Mouse (Mus musculus) midbrain, postnatal 0 days (tissue): ENCODE measurements around the gene Acaa1a. TPM values are rescaled to one million over a fixed set of nuclear protein-coding genes. Genes with fewer than 3 reads are reported as not detected.

Source experiments
- ATAC-seq: fragments of 200-750 bp; cut with Nextera tagmentation; 2 replicates; pipeline ENCODE4 v1.8.0; 2017; ENCODE audit warnings: moderate number of reproducible peaks, mild to moderate bottlenecking, moderate TSS enrichment, moderate library complexity; ENCODE audit not compliant: low FRiP score
- DNase-seq: peaks from one replicate; pipeline ENCODE4 v3.0.0-alpha.2; 2015; ENCODE audit warnings: low spot score
- H3K27ac ChIP-seq: fragments of 300-500 bp; sonication (generic); 2 replicates; pipeline ENCODE4 v1.5.1; 2014; ENCODE audit warnings: low read depth, mild to moderate bottlenecking, low read length, mixed read lengths
- H3K27me3 ChIP-seq: fragments of 300-500 bp; sonication (generic); 2 replicates; pipeline ENCODE4 v1.6.1; 2014; ENCODE audit warnings: low read length, control low read depth, mixed read lengths; ENCODE audit not compliant: insufficient read depth
- H3K36me3 ChIP-seq: fragments of 300-500 bp; sonication (generic); 2 replicates; pipeline ENCODE4 v1.6.1; 2014; ENCODE audit warnings: low read length, control low read depth, mixed read lengths; ENCODE audit not compliant: insufficient read depth
- H3K4me1 ChIP-seq: fragments of 300-500 bp; sonication (generic); 2 replicates; pipeline ENCODE4 v1.6.1; 2014; ENCODE audit warnings: mild to moderate bottlenecking, control low read depth, antibody characterized with exemption, low read length, mixed read lengths; ENCODE audit not compliant: insufficient read depth
- H3K4me2 ChIP-seq: fragments of 300-500 bp; sonication (generic); 2 replicates; pipeline ENCODE4 v1.6.1; 2014; ENCODE audit warnings: low read depth, mild to moderate bottlenecking, low read length, mixed read lengths; ENCODE audit not compliant: poor library complexity, severe bottlenecking
- H3K4me3 ChIP-seq: fragments of 300-500 bp; sonication (generic); 2 replicates; pipeline ENCODE4 v1.5.1; 2014; ENCODE audit warnings: low read depth, mild to moderate bottlenecking, low read length, moderate library complexity
- H3K9ac ChIP-seq: fragments of 300-500 bp; sonication (generic); replicated peaks from 2 replicates; pipeline ENCODE4 v1.6.1; 2014; ENCODE audit warnings: mild to moderate bottlenecking, low read length, moderate library complexity, mixed read lengths; ENCODE audit not compliant: poor library complexity, severe bottlenecking
- H3K9me3 ChIP-seq: fragments of 300-500 bp; sonication (generic); 2 replicates; pipeline ENCODE4 v1.6.1; 2016; ENCODE audit warnings: low read length, control low read depth
- CTCF ChIP-seq: IDR thresholded peaks from 2 replicates; pipeline ENCODE4 v1.5.1; 2016; ENCODE audit warnings: antibody characterized with exemption, mild to moderate bottlenecking
- WGBS: fragments of 180-500 bp; shearing (Covaris S2); extraction: QIAGEN DNeasy Blood & Tissue Kit; methylation state at CpG from one replicate; pipeline ENCODE4 v1.1.7; 2014; 5-methylcytosine and 5-hydroxymethylcytosine counted together
- polyA plus RNA-seq: library from polyadenylated mRNA; unstranded; fragments of >200 nt; fragmentation: Nextera tagmentation; extraction: Ambion mirVana; gene quantifications from 2 replicates; pipeline ENCODE4 v1.2.1, GENCODE M21; 2015
- total RNA-seq: library from RNA; depleted of rRNA; stranded (reverse); fragments of >200 nt; gene quantifications from 2 replicates; pipeline ENCODE4 v1.2.3, GENCODE M21; 2014; rRNA removed

Acaa1a gene
- total and polyA plus RNA-seq, 2 experiments from 2014 or later, result 75.5 to 120 TPM

- no peaks in the 10 kb centered on the region for H3K36me3 ChIP-seq
- no peak overlapping the region for H3K27ac ChIP-seq
- ATAC-seq (no peak), DNase-seq (no peak)
- H3K27me3 ChIP-seq, result no peaks in the 10 kb centered on the region
- H3K4me1 ChIP-seq, result no peaks in the 10 kb centered on the region
- H3K9ac ChIP-seq, result no peak overlapping the region
- no peak for TF ChIP-seq CTCF
- H3K4me3 ChIP-seq, result no peak overlapping the region
- WGBS, result 85% methylated on average over 1 of the region's 1 CpGs
- no peaks in the 10 kb centered on the region for H3K9me3 ChIP-seq
- H3K4me2 ChIP-seq, result no peak overlapping the region
Measured at GRCm38 (mm10) chr9:119394808-119395207, 55.3 kb downstream of the Acaa1a start.

Other genes starting within 250 kb of the Acaa1a start
- 12.2 and 17.4 TPM in 2 replicates for gene Plcd1, start 246.2 kb upstream of the Acaa1a start, total RNA-seq
- 10.9 and 11.8 TPM in 2 replicates for gene Plcd1, start 246.2 kb upstream of the Acaa1a start, polyA plus RNA-seq
- gene Dlec1, start 237.2 kb upstream of the Acaa1a start, total RNA-seq, result 2.8 and 3.3 TPM in 2 replicates
- 0.91 and 0.95 TPM in 2 replicates for gene Dlec1, start 237.2 kb upstream of the Acaa1a start, polyA plus RNA-seq
- 2.8 and 2.9 TPM in 2 replicates for gene Acaa1b, start 182.6 kb upstream of the Acaa1a start, total RNA-seq
- gene Acaa1b, start 182.6 kb upstream of the Acaa1a start, polyA plus RNA-seq, result 4.6 and 5.2 TPM in 2 replicates
- gene Gm47289, start 180.5 kb upstream of the Acaa1a start, total RNA-seq, result not detected in 2 replicates
- gene Gm47289, start 180.5 kb upstream of the Acaa1a start, polyA plus RNA-seq, result not detected in 2 replicates
- not detected in 2 replicates for gene Slc22a13, start 130.6 kb upstream of the Acaa1a start, total RNA-seq
- gene Slc22a13, start 130.6 kb upstream of the Acaa1a start, polyA plus RNA-seq, result 0.10 TPM in 1 of 2 replicates, not detected in the other
- gene Oxsr1, start 17.2 kb upstream of the Acaa1a start, total RNA-seq, result 38.5 and 55.7 TPM in 2 replicates
- 10.5 and 10.7 TPM in 2 replicates for gene Oxsr1, start 17.2 kb upstream of the Acaa1a start, polyA plus RNA-seq
- 4.2 and 5.9 TPM in 2 replicates for gene Myd88, start 1.7 kb downstream of the Acaa1a start, total RNA-seq
- gene Myd88, start 1.7 kb downstream of the Acaa1a start, polyA plus RNA-seq, result 4.7 and 5.6 TPM in 2 replicates
- 2.6 and 3.2 TPM in 2 replicates for gene Xylb, start 17.7 kb downstream of the Acaa1a start, total RNA-seq
- 3.9 and 4.3 TPM in 2 replicates for gene Xylb, start 17.7 kb downstream of the Acaa1a start, polyA plus RNA-seq
- gene Slc22a14, start 25.9 kb downstream of the Acaa1a start, total RNA-seq, result not detected in 2 replicates
- 0.15 TPM in 1 of 2 replicates, not detected in the other for gene Slc22a14, start 25.9 kb downstream of the Acaa1a start, polyA plus RNA-seq
- gene Acvr2b, start 62.4 kb downstream of the Acaa1a start, total RNA-seq, result 35.6 and 39.7 TPM in 2 replicates
- 29.5 and 32.1 TPM in 2 replicates for gene Acvr2b, start 62.4 kb downstream of the Acaa1a start, polyA plus RNA-seq
- 26.0 and 29.2 TPM in 2 replicates for gene Exog, start 105.3 kb downstream of the Acaa1a start, total RNA-seq
- gene Exog, start 105.3 kb downstream of the Acaa1a start, polyA plus RNA-seq, result 36.8 and 38.0 TPM in 2 replicates
- gene Scn5a, start 239.3 kb downstream of the Acaa1a start, total RNA-seq, result 1.2 and 1.4 TPM in 2 replicates
- gene Scn5a, start 239.3 kb downstream of the Acaa1a start, polyA plus RNA-seq, result 0.36 and 0.38 TPM in 2 replicates